Mouse (Mus musculus): ENCODE measurements around the gene Olfr678. TPM values are rescaled to one million over a fixed set of nuclear protein-coding genes. Genes with fewer than 3 reads are reported as not detected.

Olfr678 gene
- not detected in 4 replicates for total RNA-seq (2023; ENCODE audit: inconsistent age)

DNA sequence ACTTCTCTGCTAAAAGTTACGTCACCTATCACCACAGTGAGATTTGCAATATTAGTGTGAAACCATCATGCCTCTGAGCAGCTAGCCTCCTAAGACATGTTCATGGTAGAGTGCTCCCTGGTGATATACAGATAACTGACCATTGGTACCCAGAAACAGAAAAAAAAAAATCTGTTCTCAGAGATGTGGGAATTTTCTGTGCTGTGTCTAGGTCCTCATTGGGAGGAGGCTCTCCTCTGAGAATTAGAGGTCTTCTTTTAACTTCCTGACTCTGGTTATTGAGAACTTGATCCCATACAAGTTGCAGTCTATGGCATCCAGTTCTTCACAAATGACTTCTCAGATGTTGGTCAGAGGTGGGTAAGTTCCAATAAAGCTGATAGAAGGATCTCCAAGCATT is at the start of gene Olfr678:
Gene Olfr678 (plus strand): TSS at position 301 of the 400 bp plus-strand sequence.

DNA sequence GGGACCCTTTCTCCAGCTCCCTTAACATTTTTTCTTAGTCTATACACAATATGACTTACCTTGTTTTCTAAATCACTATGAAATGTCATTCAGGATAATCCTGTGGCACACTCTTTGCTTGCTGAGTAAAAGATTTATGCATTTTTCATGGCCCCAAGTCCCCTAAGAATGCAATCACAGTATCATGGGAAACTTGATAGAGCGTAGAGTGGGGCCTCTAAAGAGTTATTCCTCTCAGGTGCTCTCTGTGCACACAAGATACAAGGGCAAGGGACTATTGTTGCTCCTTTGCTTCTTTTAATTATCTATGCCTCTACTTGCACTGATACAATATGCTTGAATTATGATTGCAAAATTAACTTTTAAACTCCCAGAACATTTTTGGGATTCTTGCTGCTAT is 35.9 kb upstream of the Olfr678 start, which contains the start of gene Olfr675:
Gene Olfr675 (minus strand): TSS at position 101 of the 400 bp plus-strand sequence.

DNA sequence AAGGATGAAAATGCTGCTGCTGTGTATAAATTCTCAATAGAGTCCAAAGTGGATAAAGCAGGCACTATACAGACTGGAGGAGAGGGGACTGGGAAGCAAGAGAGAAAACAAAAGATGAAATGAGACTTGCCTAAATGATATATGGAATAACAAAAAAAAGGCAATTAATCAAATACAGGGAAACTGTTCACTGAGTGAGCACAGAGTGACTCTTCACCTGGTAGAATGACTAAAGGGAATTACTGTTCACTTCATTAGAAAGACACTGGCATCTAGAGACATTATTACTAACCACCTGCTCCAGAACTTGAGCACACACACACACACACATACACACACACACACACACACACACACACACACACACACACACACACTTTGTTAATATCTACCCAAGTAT is 31.9 kb upstream of the Olfr678 start, which contains the start of gene Olfr676:
Gene Olfr676 (plus strand): TSS at position 301 of the 400 bp plus-strand sequence.

DNA sequence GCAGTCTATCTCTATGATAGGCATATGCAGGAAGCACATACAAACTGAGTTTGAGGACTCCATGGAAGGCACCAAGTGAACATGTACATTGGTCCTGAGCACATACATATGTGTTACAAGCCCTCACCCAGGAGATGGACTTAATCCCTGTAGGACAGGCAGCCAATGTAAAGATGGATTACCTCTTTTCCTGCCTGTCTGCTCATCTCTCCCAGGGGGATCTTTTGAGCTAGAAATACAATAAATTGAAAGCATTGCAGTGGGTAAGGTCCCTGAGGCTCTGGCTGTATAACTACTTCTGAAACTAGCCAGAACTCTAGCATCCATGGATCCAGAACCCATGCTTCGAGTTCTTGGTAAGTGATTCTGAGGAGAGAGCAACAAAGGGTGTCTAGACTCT is 16.6 kb downstream of the Olfr678 start, which contains the start of gene Olfr679:
Gene Olfr679 (plus strand): TSS at position 301 of the 400 bp plus-strand sequence.

DNA sequence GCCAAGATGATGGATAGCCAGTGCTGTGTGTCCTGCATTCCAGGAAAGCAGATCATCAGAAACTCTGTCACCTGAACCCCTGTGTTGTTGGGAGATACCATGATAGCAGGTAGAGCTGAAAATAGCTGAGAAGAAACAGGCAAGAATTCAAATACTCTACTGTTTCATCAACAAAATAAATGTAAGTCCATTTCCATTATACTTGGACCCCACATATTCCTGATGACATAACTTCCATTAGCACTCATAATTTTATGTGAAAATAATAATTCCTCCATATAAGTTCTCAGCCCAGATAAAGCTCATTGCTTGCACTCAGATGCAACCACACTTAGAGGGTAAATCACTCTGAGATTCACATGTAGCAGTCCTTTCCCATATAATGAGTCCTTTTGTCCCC is 28.4 kb downstream of the Olfr678 start, which contains the start of gene Olfr680-ps1:
Gene Olfr680-ps1 (minus strand): TSS at position 101 of the 400 bp plus-strand sequence.

DNA sequence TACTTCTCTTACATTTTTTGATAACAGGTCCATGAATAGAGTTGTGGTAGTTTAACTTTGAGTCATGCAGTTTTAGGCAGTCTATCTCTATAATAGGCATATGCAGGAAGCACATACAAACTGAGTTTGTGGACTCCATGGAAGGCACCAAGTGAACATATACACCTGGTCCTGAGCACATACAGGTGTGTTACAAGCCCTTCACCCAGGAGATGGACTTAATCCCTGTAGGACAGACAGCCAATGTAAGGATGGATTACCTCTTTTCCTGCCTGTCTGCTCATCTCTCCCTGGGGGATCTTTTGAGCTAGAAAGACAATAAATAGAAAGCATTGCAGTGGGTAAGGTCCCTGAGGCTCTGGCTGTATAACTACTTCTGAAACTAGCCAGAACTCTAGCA is 52.3 kb downstream of the Olfr678 start, which contains the start of gene Olfr681:
Gene Olfr681 (plus strand): TSS at position 301 of the 400 bp plus-strand sequence.

Other genes with a start within 250 kb of the Olfr678 start
- gene Usp17lb, start 221.9 kb upstream of the Olfr678 start, total RNA-seq (2023; ENCODE audit: inconsistent age): not detected in 4 replicates
- not detected in 4 replicates for gene Usp17la, start 207.5 kb upstream of the Olfr678 start, total RNA-seq (2023; ENCODE audit: inconsistent age)
- gene Olfr665, start 186.4 kb upstream of the Olfr678 start, total RNA-seq (2023; ENCODE audit: inconsistent age): not detected in 4 replicates
- not detected in 4 replicates for gene Olfr666, start 168.5 kb upstream of the Olfr678 start, total RNA-seq (2023; ENCODE audit: inconsistent age)
- not detected in 4 replicates for gene Olfr667, start 143.0 kb upstream of the Olfr678 start, total RNA-seq (2023; ENCODE audit: inconsistent age)
- gene Olfr668, start 136.4 kb upstream of the Olfr678 start, total RNA-seq (2023; ENCODE audit: inconsistent age): not detected in 4 replicates
- gene Olfr669, start 130.2 kb upstream of the Olfr678 start, total RNA-seq (2023; ENCODE audit: inconsistent age): not detected in 4 replicates
- gene Olfr670, start 101.9 kb upstream of the Olfr678 start, total RNA-seq (2023; ENCODE audit: inconsistent age): not detected in 4 replicates
- not detected in 4 replicates for gene Olfr671, start 85.3 kb upstream of the Olfr678 start, total RNA-seq (2023; ENCODE audit: inconsistent age)
- not detected in 4 replicates for gene Olfr672, start 62.4 kb upstream of the Olfr678 start, total RNA-seq (2023; ENCODE audit: inconsistent age)
- gene Olfr675, start 36.0 kb upstream of the Olfr678 start, total RNA-seq (2023; ENCODE audit: inconsistent age): not detected in 4 replicates
- gene Olfr676, start 31.8 kb upstream of the Olfr678 start, total RNA-seq (2023; ENCODE audit: inconsistent age): not detected in 4 replicates
- not detected in 4 replicates for gene Olfr677, start 13.1 kb upstream of the Olfr678 start, total RNA-seq (2023; ENCODE audit: inconsistent age)
- gene Olfr679, start 16.7 kb downstream of the Olfr678 start, total RNA-seq (2023; ENCODE audit: inconsistent age): not detected in 4 replicates
- not detected in 4 replicates for gene Olfr680-ps1, start 28.3 kb downstream of the Olfr678 start, total RNA-seq (2023; ENCODE audit: inconsistent age)
- gene Olfr681, start 52.4 kb downstream of the Olfr678 start, total RNA-seq (2023; ENCODE audit: inconsistent age): not detected in 4 replicates
- gene Olfr683, start 82.5 kb downstream of the Olfr678 start, total RNA-seq (2023; ENCODE audit: inconsistent age): not detected in 4 replicates
- not detected in 4 replicates for gene Olfr684, start 99.2 kb downstream of the Olfr678 start, total RNA-seq (2023; ENCODE audit: inconsistent age)
- gene Olfr685, start 121.5 kb downstream of the Olfr678 start, total RNA-seq (2023; ENCODE audit: inconsistent age): not detected in 4 replicates
- gene Olfr686, start 143.0 kb downstream of the Olfr678 start, total RNA-seq (2023; ENCODE audit: inconsistent age): not detected in 4 replicates
- gene Olfr688, start 223.6 kb downstream of the Olfr678 start, total RNA-seq (2023; ENCODE audit: inconsistent age): not detected in 4 replicates
- not detected in 4 replicates for gene Olfr689, start 246.7 kb downstream of the Olfr678 start, total RNA-seq (2023; ENCODE audit: inconsistent age)